Mouse (Mus musculus) CD8-positive naive resting alpha-beta T cell, adult 2 months (primary cell): ENCODE measurements around the gene Sumo1.
"Not testable (repeated sequence)": the region's sequence is repeated elsewhere in the genome, so short reads cannot be mapped to it uniquely, and the experiment has no call there.

Source experiments
- DNase-seq, 2 experiments: peaks; one replicate each; pipeline ENCODE4 v3.0.0; 2022; ENCODE audit warnings: low read depth in 2 of 2, low spot score in 2 of 2

Gene Sumo1

DNA sequence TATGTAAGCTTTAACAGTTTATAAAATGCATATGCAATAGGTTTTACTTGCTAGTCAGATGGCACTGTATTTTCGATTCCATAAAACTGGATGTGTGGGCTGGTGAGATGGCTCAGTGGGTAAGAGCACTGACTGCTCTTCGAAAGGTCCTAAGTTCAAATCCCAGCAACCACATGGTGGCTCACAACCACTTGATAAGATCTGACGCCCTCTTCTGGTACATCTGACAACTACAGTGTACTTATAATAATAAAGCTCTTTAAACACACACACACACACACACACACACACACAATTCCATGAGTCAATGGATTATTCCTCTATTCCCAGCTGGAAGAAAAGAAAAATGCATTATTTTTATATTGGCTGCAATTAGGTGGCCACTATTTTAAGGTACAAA, 32.3 kb downstream of the Sumo1 start:
- no peak for DNase-seq

DNA sequence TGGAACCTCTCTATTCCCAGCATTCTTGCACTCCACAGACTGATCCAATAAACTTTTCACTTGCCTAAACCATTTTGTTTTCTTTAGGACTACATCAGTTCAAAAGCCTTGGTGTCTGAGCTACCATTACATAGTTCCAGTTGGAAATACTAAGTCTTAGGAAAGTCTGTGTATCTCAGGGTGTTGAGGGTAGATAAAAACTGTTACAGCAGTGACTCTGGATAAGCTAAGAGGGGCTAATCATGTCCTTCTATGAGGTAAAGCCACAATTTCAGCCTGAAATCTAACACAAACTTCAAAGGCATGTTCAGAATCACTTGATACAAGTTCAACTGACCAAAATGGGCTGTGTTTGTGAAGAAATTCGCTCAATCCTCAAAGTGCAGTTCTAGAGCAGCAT, 34.3 kb downstream of the Sumo1 start:
- no peak for DNase-seq

DNA sequence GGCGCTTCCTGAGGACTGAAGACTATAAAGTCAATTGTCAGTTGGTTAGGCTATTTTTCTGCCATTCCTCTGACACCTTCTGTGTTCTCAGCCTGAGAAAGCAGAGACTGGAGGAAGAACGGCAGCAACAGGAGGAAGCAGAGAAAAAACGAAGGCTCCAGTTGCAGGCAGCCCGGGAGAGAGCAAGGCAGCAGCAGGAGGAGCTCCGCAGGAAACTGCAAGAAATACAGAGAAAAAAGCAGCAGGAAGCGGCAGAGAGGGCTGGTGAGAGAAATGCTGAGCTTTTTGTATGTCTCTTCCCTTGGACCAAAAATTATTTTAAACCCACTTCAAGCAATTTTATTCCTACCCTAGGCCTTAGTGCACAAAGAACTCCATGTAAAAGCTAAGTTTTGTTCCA, 37.6 kb downstream of the Sumo1 start:
- DNase-seq = no peak

DNA sequence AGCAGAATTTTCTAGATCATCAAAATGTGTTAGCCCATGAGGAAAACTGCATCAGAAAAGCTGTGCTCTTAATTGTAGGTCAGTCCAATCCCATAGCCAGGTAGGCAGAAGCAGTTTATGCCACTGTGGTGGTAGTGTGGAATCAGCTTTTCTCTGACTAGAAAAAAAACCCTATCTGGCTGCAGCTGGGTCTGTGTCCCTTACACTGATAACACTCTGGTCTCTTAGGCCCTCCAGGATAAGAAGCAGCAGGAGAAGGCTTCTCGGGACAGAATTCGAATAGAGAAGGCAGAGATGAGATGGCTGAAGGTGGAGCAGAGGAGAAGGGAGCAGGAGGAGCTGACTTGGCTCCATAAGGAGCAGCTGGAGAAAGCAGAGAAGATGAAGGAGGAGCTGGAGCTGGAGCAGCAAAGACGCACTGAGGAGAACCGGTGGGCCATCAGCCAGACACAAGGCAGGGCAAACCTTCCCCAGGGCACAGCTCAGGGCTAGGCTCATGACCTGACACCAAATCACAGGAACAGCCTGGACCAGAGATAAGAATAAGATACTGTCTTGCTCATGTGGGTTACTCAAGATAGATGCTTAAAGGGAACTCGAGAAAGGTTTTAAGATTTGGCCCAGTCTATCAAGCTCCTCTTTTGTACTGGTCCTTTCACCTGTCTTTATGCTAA, 38.5 kb downstream of the Sumo1 start:
- no peak for DNase-seq

DNA sequence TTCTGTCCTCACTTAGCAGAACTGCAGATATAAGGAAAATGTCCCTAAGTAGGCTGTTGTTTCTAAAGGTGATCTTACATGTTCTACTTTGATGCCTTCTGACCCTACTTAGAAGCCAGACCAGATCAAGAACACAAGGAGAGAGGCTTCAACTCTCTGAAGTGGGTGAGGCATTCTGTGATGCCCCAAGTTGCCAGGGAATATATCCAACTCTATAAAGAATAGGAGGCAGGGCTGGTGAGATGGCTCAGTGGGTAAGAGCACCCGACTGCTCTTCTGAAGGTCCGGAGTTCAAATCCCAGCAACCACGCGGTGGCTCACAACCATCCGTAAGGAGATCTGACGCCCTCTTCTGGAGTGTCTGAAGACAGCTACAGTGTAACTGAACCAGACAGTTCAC, 40.3 kb downstream of the Sumo1 start:
- DNase-seq = not testable (repeated sequence)

DNA sequence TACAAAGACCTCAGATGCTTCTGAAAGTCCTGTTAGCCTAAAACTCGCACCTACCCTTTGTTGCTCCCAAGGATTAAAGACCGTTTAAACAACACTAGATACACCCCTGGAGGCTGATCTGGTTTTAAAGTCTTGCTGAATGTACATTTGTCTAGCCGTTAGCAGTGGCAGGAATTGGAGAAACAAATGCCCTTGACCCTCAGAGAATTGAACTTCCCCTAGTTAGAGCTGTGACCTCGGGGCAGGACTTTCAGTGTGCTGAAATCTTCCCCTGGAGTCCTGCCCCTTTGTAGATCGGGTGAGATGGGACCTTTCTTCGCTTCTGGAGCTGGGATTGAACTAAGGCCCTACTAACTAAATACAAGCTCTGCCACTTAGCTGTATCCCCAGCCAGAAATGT, 41.4 kb downstream of the Sumo1 start:
- DNase-seq = no peak

DNA sequence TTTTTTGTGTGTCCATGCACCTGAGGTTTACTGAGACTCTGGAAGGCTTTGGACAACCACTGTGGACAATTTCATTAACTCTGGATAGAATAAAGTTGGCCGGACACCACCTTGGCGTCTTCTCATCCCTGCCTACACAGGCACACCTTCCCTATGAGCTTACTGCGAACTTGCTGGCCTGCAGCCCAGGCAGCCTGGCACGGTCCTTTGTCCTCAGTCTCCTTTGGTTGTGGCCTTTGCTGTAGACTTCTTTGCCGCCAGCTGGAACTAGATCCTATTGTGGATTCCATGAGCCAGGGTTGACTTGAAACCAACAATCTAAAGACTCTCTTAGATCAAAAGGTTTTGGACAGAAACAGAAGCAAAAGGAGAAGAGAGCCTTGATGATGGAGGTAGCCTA, 45.2 kb downstream of the Sumo1 start:
- no peak for DNase-seq

DNA sequence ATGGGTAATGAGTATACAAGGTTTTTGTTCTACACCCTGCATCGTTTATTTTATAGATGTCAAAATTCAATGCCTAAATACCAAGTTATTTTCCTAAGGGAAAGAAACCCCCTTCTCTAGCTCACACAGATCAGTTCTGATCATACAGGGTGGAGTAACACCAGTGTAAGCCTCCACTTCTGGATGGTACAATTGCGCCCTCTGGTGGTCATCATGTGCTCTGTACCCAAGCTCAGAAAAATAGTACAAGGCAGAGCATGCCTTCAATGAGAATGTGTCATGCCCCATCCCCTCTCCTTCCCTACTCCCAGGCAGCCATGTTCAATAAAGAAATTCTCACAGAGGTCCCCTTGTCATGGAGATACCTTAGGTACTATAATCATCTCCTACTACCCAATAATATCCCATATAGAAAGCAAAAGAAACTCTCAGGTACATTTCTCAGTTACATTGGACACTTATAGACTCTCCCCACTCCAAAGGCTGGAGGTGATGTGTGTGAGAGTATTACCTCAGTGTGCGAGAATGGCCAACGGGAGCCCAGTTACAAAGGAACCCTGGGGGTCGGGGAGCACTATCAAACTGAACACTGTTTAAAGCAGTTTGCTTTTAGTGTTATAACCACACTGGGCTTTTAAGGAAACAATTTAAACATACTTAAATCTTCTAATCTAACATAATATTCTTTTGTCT, 47.2 kb downstream of the Sumo1 start:
- DNase-seq = peak; percentile 59 to 63

DNA sequence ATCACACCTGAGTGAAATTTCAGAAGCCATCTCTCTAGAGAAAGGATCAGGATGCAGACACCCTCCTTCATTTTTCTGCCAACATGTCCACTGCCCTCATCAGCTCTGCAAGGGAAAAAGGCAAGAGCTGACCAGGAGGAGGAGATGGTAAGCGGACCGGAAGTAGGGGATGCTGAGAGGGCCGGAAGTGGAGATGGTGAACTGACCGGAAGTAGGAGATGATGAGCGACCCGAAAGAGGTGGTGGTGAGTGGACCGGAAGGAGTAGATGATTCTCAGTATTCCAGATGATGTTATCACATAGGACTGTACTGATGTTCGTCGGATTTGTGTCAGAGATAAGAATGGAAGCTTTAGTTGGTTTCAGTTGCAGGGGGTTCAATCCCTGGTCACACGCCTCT, 51.4 kb downstream of the Sumo1 start:
- no peak for DNase-seq

DNA sequence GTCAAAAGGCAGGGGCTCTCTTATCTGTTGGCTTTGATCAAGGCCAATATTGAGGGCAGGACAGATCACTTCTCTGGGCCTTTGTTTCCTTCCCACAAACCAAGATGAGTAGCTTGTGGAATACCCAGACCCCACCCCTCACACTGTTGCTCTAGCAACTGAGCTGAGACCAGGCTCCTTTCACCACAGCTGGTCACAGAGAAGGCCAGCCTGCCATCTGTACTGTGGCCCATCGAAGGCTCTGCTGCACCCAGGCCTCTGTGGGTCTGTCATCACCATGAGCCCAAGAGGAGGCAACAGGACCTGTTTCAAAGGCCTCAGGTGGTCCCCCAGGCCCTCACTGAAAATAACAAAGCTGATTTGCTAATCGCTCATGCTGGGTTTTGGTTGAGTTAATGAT, 55.6 kb downstream of the Sumo1 start:
- no peak for DNase-seq

DNA sequence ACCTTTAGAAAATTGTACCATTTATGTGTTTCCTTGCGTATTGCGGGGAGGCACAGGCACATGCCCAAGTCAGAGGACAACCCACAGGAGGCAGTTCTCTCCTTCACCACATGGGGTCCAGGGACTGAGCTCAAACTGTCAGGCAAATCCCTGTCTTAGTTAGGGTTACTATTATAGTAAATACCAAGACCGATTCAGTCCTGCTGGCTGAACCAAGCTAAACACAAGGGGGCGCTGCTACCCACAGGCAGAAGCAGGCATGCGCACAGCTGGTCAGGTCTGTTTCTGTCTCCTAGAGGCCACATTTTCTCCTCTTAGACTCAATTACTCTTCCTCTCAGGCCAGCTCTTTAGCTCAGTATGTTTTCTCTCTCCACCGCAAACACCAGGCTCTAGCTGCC, 56.8 kb downstream of the Sumo1 start:
- DNase-seq = peak; percentile 52 to 58

DNA sequence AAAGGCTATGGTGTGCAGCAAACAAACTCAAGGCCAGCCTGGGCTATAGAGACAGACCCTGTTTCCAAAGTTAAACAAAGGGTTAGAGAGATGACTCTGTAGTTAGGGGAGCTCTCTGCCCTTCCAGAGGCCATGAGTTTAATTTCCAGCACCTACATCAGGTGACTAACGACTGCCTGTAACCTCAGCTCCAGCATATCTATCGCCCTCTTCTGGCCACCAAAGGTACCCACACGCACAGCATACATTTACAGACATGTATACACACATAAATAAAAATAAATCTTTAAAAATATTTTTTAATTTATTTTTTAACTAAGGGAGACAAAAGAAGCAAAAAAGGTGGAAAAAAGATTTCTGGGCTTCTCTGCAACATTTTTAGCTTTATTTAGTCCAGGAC, 59.7 kb downstream of the Sumo1 start:
- DNase-seq = no peak

DNA sequence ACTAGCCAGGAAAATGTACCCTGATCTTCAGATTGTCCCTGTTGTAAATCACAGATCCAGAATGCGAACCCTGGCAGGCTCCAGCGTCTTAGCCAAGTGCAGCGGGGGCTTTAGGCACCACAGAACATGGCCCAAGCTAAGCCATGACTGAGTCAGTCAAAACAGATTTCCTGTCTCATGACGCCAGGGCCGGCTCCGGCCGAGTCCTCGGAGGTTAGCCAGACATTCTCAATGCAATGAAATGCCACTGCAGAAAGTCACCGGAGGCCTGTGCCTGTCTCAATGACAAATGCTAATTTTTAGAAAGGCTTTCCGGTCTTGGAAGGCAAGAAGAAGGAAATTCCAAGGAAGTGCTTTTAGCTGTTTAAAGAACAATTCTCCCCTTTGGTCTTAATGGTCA, 60.7 kb downstream of the Sumo1 start:
- no peak for DNase-seq

DNA sequence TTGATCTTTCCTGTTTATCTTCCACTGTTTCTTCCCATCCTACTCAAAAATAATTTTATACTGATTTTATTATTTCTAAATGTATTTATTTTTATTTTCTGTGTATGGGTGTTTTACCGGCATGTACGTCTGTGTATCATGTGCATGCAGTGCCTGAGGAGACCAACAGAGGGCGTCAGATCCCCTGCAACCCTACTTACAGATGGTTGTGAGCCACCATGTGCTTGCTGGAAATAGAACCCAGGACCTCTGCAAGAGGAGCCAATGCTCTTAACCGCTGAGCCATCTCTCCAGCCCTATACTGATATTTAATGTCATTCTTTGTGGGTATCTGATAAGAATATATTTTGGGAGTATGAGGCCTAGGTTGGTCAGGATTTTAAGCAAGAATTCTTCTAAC, 61.2 kb downstream of the Sumo1 start:
- peak in 1 of 2 experiments; percentile 11 for DNase-seq

DNA sequence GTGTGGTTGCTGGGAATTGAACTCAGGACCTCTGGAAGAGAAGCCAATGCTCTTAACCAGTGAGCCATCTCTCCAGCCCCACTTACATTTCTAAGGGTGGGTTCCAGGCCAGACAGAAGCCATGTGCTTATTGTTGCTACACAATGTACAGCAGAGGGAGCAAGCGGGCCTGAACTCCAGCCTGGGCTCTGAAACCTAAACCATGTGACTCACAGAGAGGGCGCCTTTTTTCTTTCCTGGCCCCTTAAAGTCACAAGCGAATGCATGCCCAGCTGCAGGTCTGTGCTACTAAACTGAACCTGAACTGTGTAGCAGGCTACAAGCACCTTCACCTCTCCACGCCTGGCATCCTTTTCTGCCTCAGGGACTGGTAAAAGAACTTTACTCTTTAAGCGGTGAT, 61.7 kb downstream of the Sumo1 start:
- DNase-seq = peak; percentile 24 to 44

DNA sequence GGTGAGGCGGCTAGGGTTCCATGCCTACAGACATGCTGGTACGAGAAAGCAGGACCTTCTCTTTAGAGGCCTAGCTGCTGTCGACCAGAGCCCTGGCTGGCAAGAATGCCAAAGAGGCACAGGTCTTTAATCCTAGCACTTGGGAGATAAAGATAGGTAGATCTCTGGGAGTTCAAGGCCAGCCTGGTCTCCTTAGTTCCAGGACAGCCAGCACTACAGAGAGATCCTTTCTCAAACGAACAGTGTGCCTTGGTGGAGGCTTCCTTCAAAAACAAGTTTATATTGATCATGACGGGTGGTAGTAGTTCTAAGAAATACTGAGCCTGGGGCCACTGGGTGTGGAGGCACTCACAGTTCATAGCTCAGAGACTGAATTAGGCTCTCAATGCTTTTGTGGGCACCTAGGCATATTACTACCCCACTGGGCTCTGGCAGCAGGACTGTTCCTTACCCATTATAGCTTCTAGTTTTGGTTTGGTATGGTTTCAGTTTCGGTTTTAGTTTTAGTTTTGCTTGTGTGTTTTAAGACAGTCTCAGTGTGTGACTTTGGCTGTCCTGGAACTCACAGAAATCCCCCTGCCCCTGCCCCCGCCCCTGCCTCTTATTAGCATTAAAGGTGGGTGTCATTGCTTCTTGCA, 62.4 kb downstream of the Sumo1 start:
- DNase-seq = peak; percentile 14 to 24

DNA sequence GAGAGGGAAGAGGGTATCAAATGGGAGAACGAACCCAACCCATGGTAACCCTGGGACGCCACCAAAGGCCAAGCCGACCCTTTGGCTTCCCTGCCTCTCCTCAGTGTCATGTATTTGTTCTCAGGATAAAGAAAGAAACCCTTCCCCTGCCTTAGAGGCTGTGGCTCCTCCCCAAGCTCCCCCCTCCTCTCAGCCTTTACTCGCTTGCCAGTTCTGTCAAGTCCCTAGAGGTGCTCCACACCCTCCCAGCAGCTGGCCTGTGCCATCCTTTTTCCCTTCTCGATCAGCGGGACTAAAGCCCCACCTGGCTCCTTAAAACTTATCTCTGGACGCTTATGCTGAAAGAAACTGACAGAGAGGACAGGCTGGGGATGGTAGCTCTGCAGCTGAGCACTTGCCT, 63.6 kb downstream of the Sumo1 start:
- DNase-seq = no peak

DNA sequence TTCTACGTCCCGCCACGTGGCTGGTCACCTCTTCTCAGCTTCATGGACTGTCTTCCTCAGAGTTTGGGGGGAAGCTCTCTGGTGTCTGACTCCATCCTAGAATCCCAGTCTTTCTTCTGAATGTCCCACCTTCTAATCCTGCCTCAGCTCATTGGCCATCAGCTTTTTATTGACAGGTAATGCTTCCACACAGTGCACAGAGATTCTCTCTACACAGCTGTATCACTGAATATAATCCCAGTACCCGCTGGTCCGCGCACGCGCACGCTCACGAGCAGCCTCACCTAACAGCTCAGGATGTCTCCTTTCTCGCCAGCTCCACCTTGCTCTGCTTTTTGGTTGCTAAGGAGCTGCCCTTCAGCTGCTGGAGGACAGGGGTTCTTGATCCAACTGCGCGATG, 64.2 kb downstream of the Sumo1 start:
- DNase-seq = no peak

DNA sequence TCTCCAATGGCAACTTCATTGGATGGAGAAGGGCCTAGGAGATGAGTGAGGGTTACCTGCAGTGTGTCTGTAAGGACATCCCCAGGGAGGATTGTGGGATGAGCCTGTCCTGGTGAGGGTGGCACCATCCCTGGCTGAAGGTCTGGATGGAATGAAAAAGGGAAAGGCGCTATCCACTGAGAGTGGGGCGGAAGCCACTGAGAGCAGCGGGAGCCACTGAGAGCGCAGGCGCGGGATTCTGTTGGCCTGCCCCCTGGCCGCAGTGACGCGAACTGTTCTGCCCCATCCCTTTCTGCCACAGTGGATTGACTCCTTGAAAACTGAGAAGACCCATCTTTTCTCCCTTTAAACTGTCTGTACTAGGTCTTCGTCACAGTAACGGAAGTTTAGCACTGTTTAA, 66.7 kb downstream of the Sumo1 start:
- DNase-seq = no peak

DNA sequence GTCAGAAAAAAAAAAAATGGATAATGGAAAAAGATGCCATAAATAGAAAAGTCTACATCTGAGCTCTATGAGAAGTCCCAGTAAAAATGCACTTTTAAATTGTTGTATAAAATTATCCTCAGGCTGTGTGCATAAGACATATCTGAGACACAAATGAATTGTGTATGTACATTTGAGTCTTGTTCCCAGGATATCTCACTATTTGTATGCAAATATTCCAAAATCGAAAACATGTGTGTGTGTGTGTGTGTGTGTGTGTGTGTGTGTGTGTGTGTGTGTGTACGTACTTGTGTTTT, 67.3 kb downstream of the Sumo1 start:
- DNase-seq = no peak

DNA sequence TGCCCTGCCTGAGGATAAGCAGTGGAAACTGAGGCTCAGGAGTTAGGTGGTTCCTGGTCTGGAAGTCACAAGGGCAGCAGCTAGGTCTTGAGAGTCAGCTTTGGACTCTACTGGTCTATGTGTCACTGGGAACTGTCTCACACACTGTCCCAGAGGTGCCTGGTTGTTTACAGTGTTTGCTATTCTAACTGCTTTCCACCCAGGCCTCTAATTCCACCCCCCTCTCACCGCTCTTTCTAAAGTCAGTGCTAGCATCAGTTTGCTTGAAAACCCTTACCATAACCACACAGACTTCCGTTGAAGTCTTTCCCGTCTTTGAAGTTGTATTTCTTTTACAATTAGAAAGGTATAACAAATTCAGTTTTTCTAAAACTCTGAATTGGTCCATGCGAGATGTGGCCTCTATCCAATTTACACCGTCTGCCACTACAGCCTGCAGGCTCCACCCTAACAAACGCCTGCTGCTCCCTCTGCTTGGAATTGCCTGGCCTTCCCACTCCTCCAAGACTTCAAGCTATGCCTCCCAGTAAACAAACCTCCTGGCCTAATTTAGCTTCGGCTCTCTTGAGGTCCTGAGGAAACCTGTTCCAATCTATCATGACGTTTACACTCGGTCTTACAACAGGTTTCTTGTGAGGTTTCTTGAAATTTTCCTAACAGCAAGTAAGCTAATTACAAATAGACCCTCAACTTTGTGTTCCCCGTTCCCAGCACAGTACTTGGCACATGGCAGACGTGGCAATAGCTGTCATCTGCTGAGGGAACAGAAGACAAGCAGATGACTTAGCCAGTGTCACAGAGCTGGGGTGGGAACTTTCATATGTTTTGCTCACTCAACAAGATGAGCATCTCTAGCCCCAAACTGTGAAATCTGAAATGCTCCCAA, 67.9 kb downstream of the Sumo1 start:
- peak; percentile 19 to 55 for DNase-seq

DNA sequence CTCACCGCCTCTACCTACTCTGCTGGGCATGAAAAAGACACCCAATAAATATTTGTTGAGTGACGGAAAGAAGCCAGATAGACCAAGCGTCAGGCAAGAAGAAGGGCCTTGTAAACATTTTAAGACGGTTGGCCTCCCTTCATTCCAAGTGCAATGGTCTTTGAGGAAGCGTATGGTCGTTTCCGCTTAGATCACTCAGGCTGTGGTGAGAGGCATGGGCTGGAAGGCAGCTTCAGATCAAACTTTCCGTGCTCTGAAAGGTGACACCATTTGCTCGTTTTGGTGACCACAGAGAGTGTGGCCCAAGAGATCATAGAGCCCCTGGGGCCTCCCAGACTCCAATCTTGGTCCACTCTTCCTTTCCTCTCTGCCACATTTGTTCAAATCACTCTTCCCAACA, 75.0 kb downstream of the Sumo1 start:
- no peak for DNase-seq
